In genomic region chr5:74531630-74532280, GRCm38 (mm10) we compare ENCODE assay signal across 8 mouse cellular contexts. TPM values are rescaled to one million over a fixed set of nuclear protein-coding genes. Genes with fewer than 3 reads are reported as not detected.
DNase-seq lines count a peak whose midpoint lies in the region; ATAC-seq lines count a peak whose summit lies in the region.

Gene Scfd2, minus strand, starts transcription at chr5:74531759.

- no peaks in the 10 kb centered on the region for H3K27me3 ChIP-seq in megakaryocyte, embryonic 14.5 days (replicated peaks)

- peak; percentile 98 for DNase-seq in ZHBTc4 (ENCODE audit: low read depth, low spot score)
- peak; percentile 91 for DNase-seq in gastrocnemius, adult 8-10 months (ENCODE audit: low spot score in 2 of 2)
- peak; percentile 71 for DNase-seq in hindlimb bud, embryonic 11.5 days (ENCODE audit: extremely low spot score, low read depth, low spot score)
- peak; percentile 94 to 98 for DNase-seq in left cerebral cortex, adult 8-10 months (ENCODE audit: low spot score in 2 of 2)
- DNase-seq in right cerebral cortex, postnatal 10 days (ENCODE audit: low spot score in 2 of 2), result peak; percentile 98 to 99
- DNase-seq in urinary bladder, postnatal 25 days (ENCODE audit: low spot score), result peak; percentile 97

- ATAC-seq in common myeloid progenitor, adult 5-6 weeks (replicated peaks; ENCODE audit: low read depth, poor library complexity, severe bottlenecking), result peak; percentile 87

- H3K4me3 ChIP-seq in megakaryocyte, embryonic 14.5 days (replicated peaks), result peak within 1 kb of the TSS; percentile 99

- no peaks in the 10 kb centered on the region for H3K9me3 ChIP-seq in megakaryocyte, embryonic 14.5 days

- peaks cover 64% of the 10 kb centered on the region for H3K4me1 ChIP-seq in megakaryocyte, embryonic 14.5 days

- H3K36me3 ChIP-seq in megakaryocyte, embryonic 14.5 days (replicated peaks; ENCODE audit: low read length), result no peaks in the 10 kb centered on the region

RNA-seq across cellular contexts. Expression of gene Scfd2, which starts in this region (rescaled TPM):
- total RNA-seq in common myeloid progenitor, adult 5-6 weeks (2017), result 17.0 and 24.4 TPM in 2 replicates
- 10 to 100 TPM in 3 of 4 experiments, 1 to 10 TPM in 1; 8.4 to 11.9 (median 11.1) TPM for total RNA-seq in gastrocnemius, adult 8-10 months (2022)
- 10 to 100 TPM; 24.3 to 29.5 (median 27.4) TPM for total RNA-seq in left cerebral cortex, adult 8-10 months (2022)
- 1.2 and 2.5 TPM in 2 replicates for polyA plus RNA-seq in megakaryocyte, embryonic 14.5 days (2012; ENCODE audit: insufficient read depth, low replicate concordance)

Comparison
In these comparisons a context has a peak if more than half of its experiments do, and no peak if none do; other contexts are left out.
1. Peak in every context shown above with its lines: DNase-seq, ATAC-seq and H3K4me3 ChIP-seq.